Mouse (Mus musculus) limb, embryonic 14.5 days (tissue): Measurements from ENCODE around the gene Pank1. TPM values are rescaled to one million over a fixed set of nuclear protein-coding genes. Genes with fewer than 3 reads are reported as not detected.
A peak's percentile ranks its signal among the peaks of the same experiment; 100 is the strongest.

Experiments
- ATAC-seq: fragments of 200-750 bp; cut with Nextera tagmentation; 2 replicates; pipeline ENCODE4 v1.8.0; 2017; ENCODE audit warnings: low read depth, moderate number of reproducible peaks, moderate TSS enrichment; ENCODE audit not compliant: low FRiP score
- DNase-seq: peaks from one replicate; pipeline ENCODE4 v3.0.0-alpha.2; 2015; ENCODE audit warnings: low spot score
- H3K27ac ChIP-seq: fragments of 300-500 bp; sonication (generic); replicated peaks from 2 replicates; pipeline ENCODE4 v1.5.1; 2014; ENCODE audit warnings: low read depth, mild to moderate bottlenecking, low read length, moderate library complexity, mixed read lengths
- H3K27me3 ChIP-seq: fragments of 300-500 bp; sonication (generic); 2 replicates; pipeline ENCODE4 v1.6.1; 2014; ENCODE audit warnings: low read length, mixed read lengths; ENCODE audit not compliant: control insufficient read depth, insufficient read depth
- H3K36me3 ChIP-seq: fragments of 300-500 bp; sonication (generic); 2 replicates; pipeline ENCODE4 v1.6.1; 2014; ENCODE audit warnings: mild to moderate bottlenecking, low read length, moderate library complexity, mixed read lengths; ENCODE audit not compliant: control insufficient read depth, insufficient read depth
- H3K4me1 ChIP-seq: fragments of 300-500 bp; sonication (generic); 2 replicates; pipeline ENCODE4 v1.6.1; 2014; ENCODE audit warnings: antibody characterized with exemption, low read length, mixed read lengths; ENCODE audit not compliant: control insufficient read depth, insufficient read depth
- H3K4me2 ChIP-seq: fragments of 300-500 bp; sonication (generic); replicated peaks from 2 replicates; pipeline ENCODE4 v1.6.1; 2014; ENCODE audit warnings: low read depth, mild to moderate bottlenecking, low read length, moderate library complexity; ENCODE audit not compliant: severe bottlenecking
- H3K4me3 ChIP-seq: fragments of 300-500 bp; sonication (generic); replicated peaks from 2 replicates; pipeline ENCODE4 v1.5.1; 2014; ENCODE audit warnings: low read length
- H3K9ac ChIP-seq: fragments of 300-500 bp; sonication (generic); 2 replicates; pipeline ENCODE4 v1.6.1; 2014; ENCODE audit warnings: mild to moderate bottlenecking, low read depth, low read length, moderate library complexity; ENCODE audit not compliant: severe bottlenecking
- H3K9me3 ChIP-seq: fragments of 300-500 bp; sonication (generic); 2 replicates; pipeline ENCODE4 v1.6.1; 2016; ENCODE audit warnings: low read length; ENCODE audit not compliant: control insufficient read depth
- POLR2A ChIP-seq: fragments of 200-500 bp; IDR thresholded peaks from 2 replicates; pipeline ENCODE4 v1.8.0; 2012; ENCODE audit warnings: inconsistent platforms, mild to moderate bottlenecking, moderate library complexity, borderline replicate concordance; ENCODE audit not compliant: insufficient read depth, insufficient read length; ENCODE audit errors: extremely low read depth
- WGBS: fragments of 180-500 bp; shearing (Covaris S2); extraction: QIAGEN DNeasy Blood & Tissue Kit; methylation state at CpG from one replicate; pipeline ENCODE4 v1.1.7; 2014; 5-methylcytosine and 5-hydroxymethylcytosine counted together
- polyA plus RNA-seq, 2 experiments: library from polyadenylated mRNA; depleted of rRNA in 1 of 2; stranded (reverse) in 1 of 2; unstranded in 1 of 2; fragments of >200 nt; fragmentation: Nextera tagmentation in 1 of 2; extraction: Ambion mirVana in 1 of 2; gene quantifications; 2 replicates each; pipeline versions ENCODE4 v1.2.1 to v1.2.3; 2012 to 2014

Gene Pank1
- polyA plus RNA-seq, 2 experiments = 4.3 to 8.0 TPM

DNA sequence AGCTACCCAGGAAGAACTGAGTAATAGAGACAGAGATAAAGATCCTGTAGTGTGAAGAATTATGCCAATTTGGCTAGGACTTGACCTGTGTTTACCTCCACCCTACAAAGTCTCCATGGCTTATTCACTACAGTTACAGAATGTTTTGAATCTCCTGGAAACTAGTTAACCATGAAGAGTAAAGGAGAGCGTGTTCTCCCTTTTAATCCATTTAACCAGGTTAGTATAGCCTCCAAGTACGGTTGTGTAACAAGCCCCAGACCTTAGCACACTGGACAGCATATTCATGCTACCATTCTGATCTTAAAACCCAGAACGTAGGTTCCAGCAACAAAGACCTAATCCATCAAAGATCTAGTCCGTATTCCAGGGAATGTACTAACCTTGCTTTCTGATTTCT, 75.9 kb downstream of the Pank1 start:
- H3K9ac ChIP-seq = no peak overlapping the region
- 93% methylated on average over 4 of the region's 4 CpGs for WGBS
- H3K27me3 ChIP-seq = no peaks in the 10 kb centered on the region

DNA sequence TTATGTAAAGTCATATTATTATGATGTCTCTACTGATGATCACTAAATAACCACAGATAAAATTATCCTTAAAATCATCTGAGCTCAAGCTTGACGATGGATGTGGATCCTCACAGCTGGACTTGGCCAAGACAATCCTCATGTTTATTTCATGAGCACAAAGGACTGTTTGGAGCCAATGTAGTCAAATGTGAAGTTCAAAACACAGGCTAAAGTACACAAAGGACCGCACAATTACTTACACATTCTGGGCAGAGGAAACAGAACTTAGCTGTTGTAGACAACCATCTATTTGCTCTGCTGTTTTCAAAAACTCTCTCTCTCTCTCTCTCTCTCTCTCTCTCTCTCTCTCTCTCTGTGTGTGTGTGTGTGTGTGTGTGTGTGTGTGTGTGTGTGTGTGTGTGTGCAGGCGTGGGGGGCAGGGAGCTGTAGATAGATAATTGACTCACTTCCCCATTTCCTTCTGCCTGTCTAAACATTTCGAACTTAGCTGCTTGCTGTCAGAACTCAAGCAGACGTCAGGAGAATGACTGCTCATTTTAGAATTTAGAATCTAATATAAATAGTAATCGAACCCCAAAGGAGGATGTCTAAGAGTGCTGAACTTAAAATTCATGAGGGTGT, 79.5 kb downstream of the Pank1 start:
- no peaks in the 10 kb centered on the region for H3K9me3 ChIP-seq
- H3K27me3 ChIP-seq = no peaks in the 10 kb centered on the region
- H3K4me3 ChIP-seq = no peak overlapping the region
- no peak for TF ChIP-seq POLR2A
- H3K9ac ChIP-seq = no peak overlapping the region
- ATAC-seq (no peak), DNase-seq (no peak)
- no peak overlapping the region for H3K4me2 ChIP-seq
- H3K4me1 ChIP-seq = no peaks in the 10 kb centered on the region
- 70% methylated on average over 6 of the region's 6 CpGs for WGBS
- H3K27ac ChIP-seq = no peak overlapping the region
- no peaks in the 10 kb centered on the region for H3K36me3 ChIP-seq

More for the DNA sequence above, 75.9 kb downstream of the Pank1 start:
- ATAC-seq = no peak
- Histone ChIP-seq H3K27ac (no peak overlapping the region), H3K4me2 (no peak overlapping the region), H3K36me3 (no peaks in the 10 kb centered on the region), H3K4me3 (no peak overlapping the region), H3K9me3 (no peaks in the 10 kb centered on the region), H3K4me1 (no peaks in the 10 kb centered on the region)
- no peak for DNase-seq
- TF ChIP-seq POLR2A = no peak

DNA sequence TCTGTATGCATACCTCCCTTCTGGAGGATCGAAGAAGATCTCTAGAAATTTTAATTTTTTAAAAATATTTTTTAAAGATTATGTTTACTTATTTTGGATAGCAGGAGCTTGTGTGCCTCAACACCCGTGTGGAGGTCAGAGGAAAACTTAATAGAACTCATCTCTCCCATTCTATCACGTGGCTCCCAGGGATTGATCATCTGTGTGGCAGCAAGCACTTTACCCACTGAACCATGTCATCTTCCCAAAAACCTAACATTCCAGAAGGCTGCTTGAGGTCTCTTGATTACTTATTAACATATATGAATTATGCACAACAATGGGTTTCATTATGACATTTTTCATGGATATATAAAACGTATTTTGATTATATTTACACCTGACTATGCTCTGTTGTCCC, 82.9 kb downstream of the Pank1 start:
- no peak overlapping the region for H3K27ac ChIP-seq
- H3K9me3 ChIP-seq = no peaks in the 10 kb centered on the region
- no peak for ATAC-seq
- no peaks in the 10 kb centered on the region for H3K36me3 ChIP-seq
- TF ChIP-seq POLR2A = no peak
- no peaks in the 10 kb centered on the region for H3K27me3 ChIP-seq
- H3K4me3 ChIP-seq = no peak overlapping the region
- WGBS = 76% methylated on average over 4 of the region's 4 CpGs
- H3K9ac ChIP-seq = no peak overlapping the region
- H3K4me2 ChIP-seq = no peak overlapping the region
- DNase-seq = no peak
- no peaks in the 10 kb centered on the region for H3K4me1 ChIP-seq

DNA sequence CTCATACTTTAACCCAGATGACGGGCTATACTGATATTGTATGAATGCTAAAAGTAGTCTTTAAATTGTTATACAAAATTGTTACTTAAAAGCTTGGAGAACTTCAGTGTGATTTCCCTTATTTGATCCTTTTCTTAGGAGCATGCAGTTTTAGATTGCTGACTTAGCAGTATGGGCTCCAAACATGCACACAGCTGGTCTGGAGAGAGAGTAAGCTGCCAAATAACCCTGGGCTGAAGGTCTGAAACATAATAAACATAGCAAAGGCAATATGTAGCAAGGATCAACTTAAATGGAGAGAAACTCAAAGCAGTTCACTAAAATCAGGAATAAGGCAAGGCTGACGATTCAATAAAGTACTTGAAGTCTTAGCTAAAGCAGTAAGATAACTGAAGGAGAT, 96.8 kb downstream of the Pank1 start:
- no peaks in the 10 kb centered on the region for H3K9me3 ChIP-seq
- WGBS = 84% methylated on average over 2 of the region's 2 CpGs
- peak; percentile 11 for DNase-seq
- H3K4me3 ChIP-seq = no peak overlapping the region
- H3K27me3 ChIP-seq = no peaks in the 10 kb centered on the region
- H3K4me2 ChIP-seq = no peak overlapping the region
- no peak for TF ChIP-seq POLR2A
- no peak overlapping the region for H3K9ac ChIP-seq
- no peak for ATAC-seq
- no peaks in the 10 kb centered on the region for H3K4me1 ChIP-seq
- no peak overlapping the region for H3K27ac ChIP-seq
- H3K36me3 ChIP-seq = no peaks in the 10 kb centered on the region

DNA sequence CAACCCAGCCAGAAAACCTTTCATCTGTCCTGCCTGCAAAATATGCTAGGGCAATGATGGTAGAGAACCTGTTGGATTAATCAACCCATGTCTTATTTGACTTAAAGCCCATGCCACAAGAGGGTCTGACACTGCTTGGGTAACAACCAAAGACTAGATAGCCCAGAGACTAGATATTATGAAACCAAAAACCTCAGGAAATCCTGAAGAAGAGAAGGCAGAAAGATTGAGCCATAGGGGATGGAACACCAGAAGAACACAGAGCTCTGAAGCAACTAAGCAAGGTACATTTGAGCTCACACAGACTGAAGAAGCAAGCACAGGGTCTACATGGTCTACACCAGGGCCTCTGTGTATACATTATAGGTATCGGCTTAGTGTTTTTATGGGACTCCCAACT, 100.3 kb downstream of the Pank1 start:
- 80% methylated on average over 1 of the region's 1 CpGs for WGBS
- Histone ChIP-seq H3K36me3 (no peaks in the 10 kb centered on the region), H3K27ac (no peak overlapping the region), H3K9me3 (no peaks in the 10 kb centered on the region), H3K9ac (no peak overlapping the region), H3K4me3 (no peak overlapping the region), H3K4me1 (no peaks in the 10 kb centered on the region), H3K4me2 (no peak overlapping the region), H3K27me3 (no peaks in the 10 kb centered on the region)
- no peak for TF ChIP-seq POLR2A
- ATAC-seq (no peak), DNase-seq (no peak)

DNA sequence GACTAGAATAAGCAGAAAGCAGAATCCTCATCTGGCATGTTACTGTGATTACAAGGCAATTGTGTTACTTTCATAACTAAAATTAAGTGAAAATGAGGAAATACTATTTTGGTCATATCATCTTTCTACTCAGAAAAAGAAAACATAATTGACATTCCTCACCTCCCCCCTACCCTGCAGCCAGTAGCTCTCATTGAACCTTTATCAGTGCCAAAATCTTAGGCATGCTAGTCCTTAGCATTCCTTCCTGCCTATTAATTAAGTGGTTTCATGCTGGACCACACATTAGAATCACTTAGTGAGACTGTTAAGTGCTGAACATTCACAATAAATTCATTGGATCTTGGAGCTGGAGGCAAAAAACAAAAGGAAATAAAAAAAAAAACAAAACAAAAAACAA, 101.2 kb downstream of the Pank1 start:
- H3K27me3 ChIP-seq = no peaks in the 10 kb centered on the region
- TF ChIP-seq POLR2A = no peak
- no peaks in the 10 kb centered on the region for H3K4me1 ChIP-seq
- H3K9ac ChIP-seq = no peak overlapping the region
- DNase-seq (no peak), ATAC-seq (no peak)
- H3K27ac ChIP-seq = no peak overlapping the region
- no peak overlapping the region for H3K4me3 ChIP-seq
- no peaks in the 10 kb centered on the region for H3K36me3 ChIP-seq
- no peaks in the 10 kb centered on the region for H3K9me3 ChIP-seq
- no peak overlapping the region for H3K4me2 ChIP-seq
